Mouse (Mus musculus) forebrain, embryonic 13.5 days (tissue): ENCODE results near the gene Egln3. TPM values are rescaled to one million over a fixed set of nuclear protein-coding genes. Genes with fewer than 3 reads are reported as not detected.

Experiments used
- ATAC-seq: fragments of 200-750 bp; cut with Nextera tagmentation; 2 replicates; pipeline ENCODE4 v1.8.0; 2017
- H3K27ac ChIP-seq: fragments of 300-500 bp; sonication (generic); 2 replicates; pipeline ENCODE4 v1.5.1; 2015; ENCODE audit warnings: inconsistent platforms, mild to moderate bottlenecking, moderate library complexity
- H3K27me3 ChIP-seq: fragments of 300-500 bp; sonication (generic); 2 replicates; pipeline ENCODE4 v1.6.1; 2015; ENCODE audit warnings: mild to moderate bottlenecking, inconsistent platforms
- H3K36me3 ChIP-seq: fragments of 300-500 bp; sonication (generic); 2 replicates; pipeline ENCODE4 v1.6.1; 2015; ENCODE audit warnings: mild to moderate bottlenecking, inconsistent platforms; ENCODE audit not compliant: poor library complexity, severe bottlenecking
- H3K4me1 ChIP-seq: fragments of 300-500 bp; sonication (generic); 2 replicates; pipeline ENCODE4 v1.6.1; 2015; ENCODE audit warnings: inconsistent platforms
- H3K4me2 ChIP-seq: fragments of 300-500 bp; sonication (generic); 2 replicates; pipeline ENCODE4 v1.6.1; 2015; ENCODE audit warnings: inconsistent platforms, mild to moderate bottlenecking, moderate library complexity
- H3K4me3 ChIP-seq: fragments of 300-500 bp; sonication (generic); 2 replicates; pipeline ENCODE4 v1.5.1; 2015; ENCODE audit warnings: mild to moderate bottlenecking, inconsistent platforms
- H3K9ac ChIP-seq: fragments of 300-500 bp; sonication (generic); 2 replicates; pipeline ENCODE4 v1.6.1; 2015; ENCODE audit warnings: mild to moderate bottlenecking, inconsistent platforms
- H3K9me3 ChIP-seq: fragments of 300-500 bp; sonication (generic); replicated peaks from 2 replicates; pipeline ENCODE4 v1.6.1; 2016; ENCODE audit warnings: inconsistent platforms
- WGBS: fragments of 180-500 bp; shearing (Covaris S2); methylation state at CpG from one replicate; pipeline ENCODE4 v1.1.7; 2015; 5-methylcytosine and 5-hydroxymethylcytosine counted together
- polyA plus RNA-seq: library from polyadenylated mRNA; unstranded; fragments of >200 nt; fragmentation: Nextera tagmentation; extraction: Ambion mirVana; gene quantifications from 2 replicates; pipeline ENCODE4 v1.2.1, GENCODE M21; 2015

The Egln3 gene
- polyA plus RNA-seq, 1 experiment from 2014 or later, result 3.9 TPM

DNA sequence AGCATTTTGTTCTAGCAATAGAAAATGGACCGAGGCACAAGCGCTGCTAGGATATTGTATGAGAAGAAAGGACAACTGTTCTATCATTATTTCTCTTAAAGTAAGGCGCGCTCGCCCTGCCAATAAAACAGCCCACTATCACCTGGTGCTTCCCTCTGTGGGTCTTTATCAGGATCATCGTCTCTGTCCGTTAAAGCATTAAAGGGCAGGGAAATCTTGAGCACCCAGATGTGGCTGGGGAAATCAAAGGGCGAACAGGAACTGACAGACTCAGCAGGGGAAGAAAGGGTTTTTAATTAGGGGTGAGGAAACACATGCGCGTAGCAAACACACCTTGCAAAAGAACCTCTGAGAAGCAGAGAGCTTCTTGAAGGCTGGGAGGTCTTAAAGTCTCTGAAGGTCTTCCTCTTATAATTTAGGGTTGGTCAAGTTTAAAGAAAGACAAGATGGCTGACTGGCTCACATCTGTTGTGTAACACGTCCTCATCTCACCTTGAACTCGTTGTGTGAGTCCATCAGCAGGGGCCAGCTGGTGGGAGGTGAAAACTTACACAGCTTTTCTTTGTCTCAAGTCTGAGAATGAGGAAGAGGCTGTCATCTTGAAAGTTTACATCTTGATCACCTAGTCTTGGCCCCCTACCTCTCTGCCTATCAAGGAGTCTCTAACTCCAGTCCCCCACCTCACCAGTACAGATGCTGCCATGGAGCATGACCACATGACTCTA is 18.5 kb upstream of the Egln3 start:
- Histone ChIP-seq H3K9me3 (no peaks in the 10 kb centered on the region), H3K36me3 (no peaks in the 10 kb centered on the region), H3K4me1 (no peaks in the 10 kb centered on the region), H3K4me2 (no peak overlapping the region), H3K4me3 (no peak overlapping the region), H3K27ac (no peak overlapping the region), H3K9ac (no peak overlapping the region), H3K27me3 (no peaks in the 10 kb centered on the region)
- 80% methylated on average over 12 of the region's 12 CpGs for WGBS
- no peak for ATAC-seq

DNA sequence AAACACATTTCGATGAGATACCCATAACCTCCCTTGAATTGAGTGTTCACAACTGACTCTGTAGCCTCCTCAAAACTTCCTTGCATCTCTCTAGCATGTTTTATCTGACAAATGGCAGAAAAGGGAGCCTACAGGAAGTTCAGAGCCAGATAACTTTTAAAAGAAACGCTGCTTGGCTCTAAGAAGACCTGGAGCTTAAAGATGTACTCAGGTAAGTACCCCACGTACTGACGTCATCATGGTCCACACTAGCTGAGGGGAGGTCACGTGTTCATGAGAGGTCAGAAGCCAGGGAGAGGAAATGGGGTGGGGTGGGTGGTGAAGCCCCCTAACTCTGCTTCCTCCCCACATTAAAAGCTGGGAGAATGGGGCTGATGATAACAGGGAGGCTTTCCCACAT is 13.0 kb upstream of the Egln3 start:
- Histone ChIP-seq H3K27me3 (no peaks in the 10 kb centered on the region), H3K4me3 (no peak overlapping the region), H3K9me3 (no peaks in the 10 kb centered on the region), H3K4me2 (no peak overlapping the region), H3K4me1 (no peaks in the 10 kb centered on the region), H3K27ac (no peak overlapping the region), H3K9ac (no peak overlapping the region), H3K36me3 (no peaks in the 10 kb centered on the region)
- 89% methylated on average over 5 of the region's 5 CpGs for WGBS
- ATAC-seq, result no peak

DNA sequence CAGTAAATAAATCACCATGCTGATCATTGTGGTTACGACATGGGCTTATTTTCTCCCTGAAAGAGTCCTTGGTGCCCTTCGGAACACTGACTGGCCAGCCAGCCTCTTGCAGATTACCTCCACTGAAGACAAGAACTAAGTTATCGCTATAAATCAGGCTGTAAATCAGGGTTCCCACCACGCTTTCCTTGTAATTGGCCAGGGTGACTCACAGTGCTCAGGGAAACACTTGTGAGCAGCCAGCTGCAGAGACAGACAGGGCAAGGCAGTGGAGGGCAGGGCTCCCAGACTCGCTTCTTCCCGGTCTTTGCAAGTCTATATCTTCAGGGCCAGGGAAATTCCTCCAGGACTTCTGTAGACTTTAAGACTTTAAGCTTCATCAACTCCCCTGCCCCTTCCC is 10.8 kb upstream of the Egln3 start:
- H3K4me3 ChIP-seq, result no peak overlapping the region
- H3K4me1 ChIP-seq, result no peaks in the 10 kb centered on the region
- no peaks in the 10 kb centered on the region for H3K9me3 ChIP-seq
- H3K9ac ChIP-seq, result no peak overlapping the region
- H3K36me3 ChIP-seq, result no peaks in the 10 kb centered on the region
- no peaks in the 10 kb centered on the region for H3K27me3 ChIP-seq
- no peak overlapping the region for H3K27ac ChIP-seq
- ATAC-seq, result no peak
- H3K4me2 ChIP-seq, result no peak overlapping the region
- WGBS, result 84% methylated on average over 6 of the region's 6 CpGs

GRCm38 (mm10) chr12:54213871-54214270 is 10.2 kb upstream of the Egln3 start:
- WGBS, result 81% methylated on average over 4 of the region's 4 CpGs
- H3K27ac ChIP-seq, result no peak overlapping the region
- no peak for ATAC-seq

GRCm38 (mm10) chr12:54213230-54213629 is 9.6 kb upstream of the Egln3 start:
- Histone ChIP-seq H3K36me3 (no peaks in the 10 kb centered on the region), H3K4me2 (no peak overlapping the region), H3K9ac (no peak overlapping the region), H3K27me3 (no peaks in the 10 kb centered on the region), H3K4me3 (no peak overlapping the region), H3K27ac (no peak overlapping the region), H3K9me3 (no peaks in the 10 kb centered on the region), H3K4me1 (no peaks in the 10 kb centered on the region)
- 72% methylated on average over 5 of the region's 5 CpGs for WGBS
- no peak for ATAC-seq

More at GRCm38 (mm10) chr12:54213871-54214270, 10.2 kb upstream of the Egln3 start:
- H3K4me3 ChIP-seq, result no peak overlapping the region
- no peaks in the 10 kb centered on the region for H3K9me3 ChIP-seq
- H3K4me1 ChIP-seq, result no peaks in the 10 kb centered on the region
- no peak overlapping the region for H3K4me2 ChIP-seq
- no peaks in the 10 kb centered on the region for H3K36me3 ChIP-seq
- no peak overlapping the region for H3K9ac ChIP-seq
- no peaks in the 10 kb centered on the region for H3K27me3 ChIP-seq

- H3K4me2 ChIP-seq, result no peak overlapping the region
- WGBS, result 79% methylated on average over 6 of the region's 6 CpGs
- 0 out of 2 replicates have a peak, but pooled peaks cover 9% of the 10 kb centered on the region for H3K27me3 ChIP-seq
- no peaks in the 10 kb centered on the region for H3K9me3 ChIP-seq
- no peak overlapping the region for H3K4me3 ChIP-seq
- no peaks in the 10 kb centered on the region for H3K36me3 ChIP-seq
- peaks cover under 1% of the 10 kb centered on the region; the same call in 1 of the 2 replicates for H3K4me1 ChIP-seq
- H3K9ac ChIP-seq, result no peak overlapping the region
- no peak overlapping the region for H3K27ac ChIP-seq
- ATAC-seq, result no peak
These were observed 5.5 kb upstream of the Egln3 start for GRCm38 (mm10) chr12:54209182-54209563.

DNA sequence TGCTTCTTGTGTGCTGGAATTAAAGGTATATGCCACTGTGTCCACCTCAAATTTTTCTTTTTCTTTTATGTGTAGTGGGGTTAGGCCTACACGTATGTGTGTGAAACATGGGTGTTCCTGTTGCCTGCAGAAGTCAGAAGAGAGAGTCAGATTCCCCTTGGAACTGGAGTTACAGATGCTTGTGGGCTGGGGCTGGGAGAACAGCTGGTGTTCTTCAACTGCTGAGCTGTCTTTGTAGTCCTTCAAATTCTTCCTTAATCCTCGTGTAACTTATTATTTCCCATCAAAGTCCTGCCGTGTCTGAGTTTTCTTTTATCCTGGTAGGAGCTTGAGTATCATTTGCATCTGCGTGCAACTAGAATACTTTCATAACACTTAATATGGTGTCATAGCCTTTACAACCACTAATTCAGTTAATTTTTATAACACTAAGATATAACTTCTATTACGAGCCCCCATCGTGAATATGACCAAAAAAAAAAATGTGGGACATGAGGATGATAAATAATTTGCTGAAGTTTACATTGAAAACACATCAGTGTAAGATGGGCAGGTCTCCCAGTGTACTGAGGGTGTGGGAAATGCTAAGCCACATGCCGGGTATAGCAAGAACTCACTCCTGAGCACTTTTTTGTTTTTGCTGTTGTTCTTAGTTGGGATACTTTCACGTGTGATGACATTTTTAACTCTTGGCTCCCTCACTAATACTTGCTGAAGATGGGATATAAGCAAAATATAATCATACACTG is 4.9 kb upstream of the Egln3 start:
- peaks cover 6% of the 10 kb centered on the region for H3K4me1 ChIP-seq
- no peak overlapping the region for H3K27ac ChIP-seq
- WGBS, result 57% methylated on average over 8 of the region's 8 CpGs
- ATAC-seq, result no peak
- no peaks in the 10 kb centered on the region for H3K36me3 ChIP-seq
- no peak overlapping the region for H3K4me3 ChIP-seq
- H3K4me2 ChIP-seq, result no peak overlapping the region
- H3K9ac ChIP-seq, result no peak overlapping the region
- 0 out of 2 replicates have a peak, but pooled peaks cover 10% of the 10 kb centered on the region for H3K27me3 ChIP-seq
- H3K9me3 ChIP-seq, result no peaks in the 10 kb centered on the region

DNA sequence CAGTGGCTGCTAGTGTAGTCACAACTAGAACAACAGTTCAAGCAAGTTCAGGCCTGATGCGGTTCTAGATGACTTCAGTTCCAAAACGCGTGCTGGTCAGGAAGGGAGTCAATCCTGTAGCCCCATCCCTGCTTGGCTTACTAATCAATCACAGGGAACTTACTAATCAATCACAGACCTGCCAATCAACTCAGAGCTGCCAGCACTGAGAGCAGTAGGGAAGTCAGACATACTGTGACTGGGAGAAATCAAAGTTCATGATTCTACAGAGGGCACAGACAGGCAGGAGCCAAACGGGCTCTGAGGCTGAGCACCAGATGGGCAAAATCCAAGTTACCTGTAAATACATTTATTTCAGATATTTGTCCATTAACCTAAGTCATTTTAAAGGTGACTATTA is 2.1 kb upstream of the Egln3 start:
- Histone ChIP-seq H3K27me3 (peaks cover 21% of the 10 kb centered on the region; the same call in 1 of the 2 replicates), H3K4me1 (peaks cover 24% of the 10 kb centered on the region), H3K4me3 (no peak overlapping the region), H3K27ac (no peak overlapping the region), H3K36me3 (no peaks in the 10 kb centered on the region), H3K9me3 (no peaks in the 10 kb centered on the region), H3K4me2 (no peak overlapping the region), H3K9ac (no peak overlapping the region)
- WGBS, result 91% methylated on average over 4 of the region's 4 CpGs
- no peak for ATAC-seq

DNA sequence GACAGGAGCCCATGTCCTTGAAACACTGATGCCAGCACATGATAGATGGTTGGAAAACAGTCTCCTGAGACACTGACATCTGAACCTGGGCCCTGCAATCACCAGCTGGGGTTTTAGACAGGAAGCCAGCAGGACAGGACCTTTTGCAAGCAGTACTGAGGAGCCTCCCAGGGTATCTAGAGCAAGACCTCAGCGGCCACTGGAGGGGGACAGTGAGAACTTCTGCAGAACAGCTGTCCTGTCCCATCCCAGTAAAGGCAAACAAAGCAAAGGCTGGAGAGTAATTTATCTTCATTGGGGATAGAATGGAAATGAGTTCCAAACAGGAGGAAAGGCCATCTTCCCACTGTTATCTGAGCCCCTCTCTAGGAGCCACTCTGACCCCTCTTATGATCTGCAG is 1.5 kb upstream of the Egln3 start:
- Histone ChIP-seq H3K4me2 (no peak overlapping the region), H3K36me3 (no peaks in the 10 kb centered on the region), H3K4me3 (no peak overlapping the region), H3K9ac (no peak overlapping the region), H3K9me3 (no peaks in the 10 kb centered on the region), H3K27me3 (peaks cover 21% of the 10 kb centered on the region; the same call in 1 of the 2 replicates), H3K4me1 (peaks cover 25% of the 10 kb centered on the region), H3K27ac (no peak overlapping the region)
- no peak for ATAC-seq
- 0% methylated on average over 1 of the region's 1 CpGs for WGBS

DNA sequence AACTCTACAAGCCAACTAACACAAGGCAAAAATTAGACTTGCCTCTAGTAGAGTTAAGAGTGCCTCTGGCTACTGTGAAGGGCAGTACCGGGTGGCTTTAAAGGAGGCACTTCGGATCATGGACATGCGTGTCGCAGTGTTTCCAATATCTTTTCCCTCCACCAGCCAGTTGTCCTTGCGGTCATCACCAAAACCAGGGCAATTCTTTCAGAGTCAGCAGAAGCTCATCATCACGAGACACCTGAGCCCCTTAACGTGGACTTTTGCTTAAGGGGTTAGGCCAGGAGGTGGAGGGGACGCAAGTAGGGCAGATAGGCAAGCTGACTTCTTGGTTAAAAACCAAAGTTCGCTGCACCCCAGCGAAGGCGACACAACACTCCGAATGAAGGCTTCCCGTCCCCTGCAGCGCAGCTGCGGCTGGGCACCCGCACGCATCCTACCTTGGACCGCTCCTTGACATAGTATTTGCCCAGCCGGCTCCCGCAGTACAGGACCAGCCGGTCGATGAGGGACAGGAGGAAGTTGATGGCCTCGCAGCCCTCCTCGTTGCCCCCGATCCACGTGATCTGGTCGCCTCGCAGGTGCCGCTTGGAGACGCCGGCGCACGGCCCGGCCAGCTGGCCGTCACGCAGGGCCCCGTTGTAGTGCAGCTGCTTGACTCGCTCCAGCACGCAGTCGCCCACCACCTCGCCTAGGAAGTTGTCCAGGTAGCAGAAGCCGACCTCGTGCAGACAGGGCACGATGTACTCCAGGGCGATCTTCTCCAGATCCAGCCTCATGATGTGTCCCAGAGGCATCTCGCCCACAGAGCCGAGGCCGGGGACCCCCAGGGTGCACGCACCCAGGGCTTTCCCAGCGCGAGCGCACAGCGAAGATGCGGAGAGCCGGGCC is 650 bp downstream of the Egln3 start:
- 3% methylated on average over 55 of the region's 55 CpGs for WGBS
- Histone ChIP-seq H3K4me2 (peak overlapping the region; percentile 96), H3K27me3 (peaks cover 21% of the 10 kb centered on the region; the same call in 1 of the 2 replicates), H3K9me3 (no peaks in the 10 kb centered on the region), H3K9ac (peak overlapping the region; percentile 76), H3K36me3 (no peaks in the 10 kb centered on the region), H3K4me1 (peaks cover 43% of the 10 kb centered on the region), H3K4me3 (peak overlapping the region; percentile 57), H3K27ac (no peak overlapping the region)
- ATAC-seq, result peak; percentile 62

DNA sequence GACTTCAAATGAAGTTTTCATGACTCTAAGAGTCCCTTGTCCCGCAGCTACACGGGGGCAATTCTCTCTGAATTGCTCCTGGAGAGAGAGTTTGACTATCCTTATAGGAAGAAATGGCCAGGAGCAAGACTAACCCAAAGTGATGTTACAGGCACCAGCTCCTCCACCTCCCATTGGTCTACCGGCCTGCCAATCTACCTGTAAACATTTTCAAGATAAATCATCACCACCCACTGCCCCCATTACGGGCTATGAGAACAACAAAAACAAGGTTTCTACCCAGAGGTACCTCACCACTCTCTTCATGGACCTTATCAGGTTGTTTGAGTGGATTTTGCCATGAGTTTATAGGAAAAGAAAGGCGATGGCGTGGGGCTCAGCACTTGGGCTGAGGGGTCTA is 1.4 kb downstream of the Egln3 start:
- H3K27ac ChIP-seq, result no peak overlapping the region
- H3K4me1 ChIP-seq, result peaks cover 51% of the 10 kb centered on the region
- 49% methylated on average over 6 of the region's 6 CpGs for WGBS
- ATAC-seq, result no peak
- 0 out of 2 replicates have a peak overlapping the region, but pooled peaks have one; percentile 76 for H3K9ac ChIP-seq
- peak overlapping the region; percentile 96 for H3K4me2 ChIP-seq
- no peaks in the 10 kb centered on the region for H3K36me3 ChIP-seq
- no peaks in the 10 kb centered on the region for H3K9me3 ChIP-seq
- H3K27me3 ChIP-seq, result peaks cover 21% of the 10 kb centered on the region; the same call in 1 of the 2 replicates
- peak overlapping the region; percentile 57 for H3K4me3 ChIP-seq
